Mouse (Mus musculus): ENCODE data around the gene Krt8. TPM values are rescaled to one million over a fixed set of nuclear protein-coding genes. Genes with fewer than 3 reads are reported as not detected.

The Krt8 gene
- total RNA-seq, 2 experiments from 2014 or later, result 0.71 TPM; not detected in 1

- DNase-seq (ENCODE audit: low spot score in 2 of 2), result peak; percentile 55 to 71
These were observed 27.1 kb downstream of the Krt8 start for GRCm38 (mm10) chr15:101977043-101977726.

GRCm38 (mm10) chr15:101976641-101977040, 27.6 kb downstream of the Krt8 start:
- DNase-seq (ENCODE audit: low spot score in 2 of 2), result no peak

- DNase-seq (ENCODE audit: low spot score in 2 of 2), result no peak
These were observed 28.3 kb downstream of the Krt8 start for GRCm38 (mm10) chr15:101976023-101976422.

- DNase-seq (ENCODE audit: low spot score in 2 of 2), result no peak
These were observed 30.0 kb downstream of the Krt8 start for GRCm38 (mm10) chr15:101974083-101974845.

GRCm38 (mm10) chr15:101973414-101974077, 30.7 kb downstream of the Krt8 start:
- DNase-seq (ENCODE audit: low spot score in 2 of 2), result peak; percentile 100

GRCm38 (mm10) chr15:101970536-101970935, 33.7 kb downstream of the Krt8 start:
- peak; percentile 60 to 69 for DNase-seq (ENCODE audit: low spot score in 2 of 2)

- no peak for DNase-seq (ENCODE audit: low spot score in 2 of 2)
These were observed 37.5 kb downstream of the Krt8 start for GRCm38 (mm10) chr15:101966808-101967207.

- DNase-seq (ENCODE audit: low spot score in 2 of 2), result no peak
These were observed 45.4 kb downstream of the Krt8 start for GRCm38 (mm10) chr15:101958891-101959290.

- no peak for DNase-seq (ENCODE audit: low spot score in 2 of 2)
These were observed 50.1 kb downstream of the Krt8 start, which contains the start of gene Krt78 for GRCm38 (mm10) chr15:101954187-101954586. Gene Krt78 (minus strand): TSS chr15:101954287.

GRCm38 (mm10) chr15:101952733-101953474, 51.4 kb downstream of the Krt8 start:
- DNase-seq (ENCODE audit: low spot score in 2 of 2), result no peak

Other genes starting within 250 kb of the Krt8 start
- gene Krt72, start 218.0 kb downstream of the Krt8 start, total RNA-seq (2021), result not detected
- 1 to 10 TPM; 2.7 to 4.4 TPM for gene Krt73, start 202.1 kb downstream of the Krt8 start, total RNA-seq (2021)
- 1 to 10 TPM; 2.0 to 2.1 TPM for gene Krt2, start 186.3 kb downstream of the Krt8 start, total RNA-seq (2021)
- gene Krt1, start 153.7 kb downstream of the Krt8 start, total RNA-seq (2021), result 1 to 10 TPM; 5.4 to 6.9 TPM
- gene Krt77, start 134.8 kb downstream of the Krt8 start, total RNA-seq (2021), result 10 to 100 TPM in 1 of 2 experiments, 1 to 10 TPM in 1; 9.5 to 10.4 TPM
- gene Krt76, start 111.6 kb downstream of the Krt8 start, total RNA-seq (2021), result not detected
- not detected for gene Krt4, start 79.7 kb downstream of the Krt8 start, total RNA-seq (2021)
- under 1 TPM; 0.34 to 0.51 TPM for gene Krt79, start 64.2 kb downstream of the Krt8 start, total RNA-seq (2021)
- gene Krt78, start 50.2 kb downstream of the Krt8 start, total RNA-seq (2021), result not detected
- 1 to 10 TPM in 1 of 2 experiments, under 1 TPM in 1; 0.85 to 1.6 TPM for gene Krt18, start 23.7 kb upstream of the Krt8 start, total RNA-seq (2021)
- 100 to 1,000 TPM; 178 to 181 TPM for gene Eif4b, start 69.3 kb upstream of the Krt8 start, total RNA-seq (2021)
- gene Tns2, start 95.9 kb upstream of the Krt8 start, total RNA-seq (2021), result 10 to 100 TPM; 13.4 to 16.8 TPM
- 100 to 1,000 TPM; 148 to 163 TPM for gene Spryd3, start 131.8 kb upstream of the Krt8 start, total RNA-seq (2021)
- 1 to 10 TPM; 2.3 to 3.1 TPM for gene Igfbp6, start 139.9 kb upstream of the Krt8 start, total RNA-seq (2021)
- gene Soat2, start 146.0 kb upstream of the Krt8 start, total RNA-seq (2021), result not detected
- gene Zfp740, start 198.8 kb upstream of the Krt8 start, total RNA-seq (2021), result 10 to 100 TPM; 64.4 to 68.3 TPM
- 10 to 100 TPM; 33.0 to 38.7 TPM for gene Csad, start 200.2 kb upstream of the Krt8 start, total RNA-seq (2021)
- gene Itgb7, start 227.5 kb upstream of the Krt8 start, total RNA-seq (2021), result 1 to 10 TPM; 1.3 to 2.5 TPM